Mouse (Mus musculus): Measurements from ENCODE around the gene Hoxa4.

Gene Hoxa4

GRCm38 (mm10) chr6:52228475-52229465, 37.2 kb upstream of the Hoxa4 start:
- DNase-seq, result no peak

- no peak for DNase-seq
Observed at GRCm38 (mm10) chr6:52227470-52228222, 36.1 kb upstream of the Hoxa4 start.

GRCm38 (mm10) chr6:52226569-52227257, 35.2 kb upstream of the Hoxa4 start:
- no peak for DNase-seq

- no peak for DNase-seq
Observed at GRCm38 (mm10) chr6:52225612-52226568, 34.3 kb upstream of the Hoxa4 start.

- DNase-seq, result no peak
Observed at GRCm38 (mm10) chr6:52224895-52225611, 33.5 kb upstream of the Hoxa4 start.

- no peak for DNase-seq
Observed at GRCm38 (mm10) chr6:52223939-52224760, 32.6 kb upstream of the Hoxa4 start.

GRCm38 (mm10) chr6:52222729-52223128, 31.2 kb upstream of the Hoxa4 start:
- DNase-seq, result no peak

GRCm38 (mm10) chr6:52221993-52222685, 30.6 kb upstream of the Hoxa4 start:
- DNase-seq, result no peak

- DNase-seq, result peak; percentile 76
Observed at GRCm38 (mm10) chr6:52221337-52221992, 29.9 kb upstream of the Hoxa4 start, which contains the start of gene Hoxa7. Hoxa7 (minus strand) TSS chr6:52221854.

GRCm38 (mm10) chr6:52220865-52221310, 29.3 kb upstream of the Hoxa4 start:
- no peak for DNase-seq

- DNase-seq, result no peak
Observed at GRCm38 (mm10) chr6:52220003-52220864, 28.7 kb upstream of the Hoxa4 start.

- no peak for DNase-seq
Observed at GRCm38 (mm10) chr6:52219234-52219942, 27.8 kb upstream of the Hoxa4 start.

- DNase-seq, result no peak
Observed at GRCm38 (mm10) chr6:52218643-52219215, 27.2 kb upstream of the Hoxa4 start.

- DNase-seq, result no peak
Observed at GRCm38 (mm10) chr6:52217895-52218642, 26.5 kb upstream of the Hoxa4 start.

- DNase-seq, result no peak
Observed at GRCm38 (mm10) chr6:52217459-52217768, 25.9 kb upstream of the Hoxa4 start.

Measured in right cerebral cortex, postnatal 14 days (tissue).